Mouse (Mus musculus) lung, postnatal 10 days (tissue): ENCODE measurements at regions not wholly inside any gene's neighbourhood (a gene's known extent, or its start where the extent isn't known, plus 50 kb on each side); places are given as distances from the start of the nearest gene placed in this dataset.
"Not testable (repeated sequence)": the region's sequence is repeated elsewhere in the genome, so short reads cannot be mapped to it uniquely, and the experiment has no call there.

ENCODE experiments used
- DNase-seq: peaks from one replicate; pipeline ENCODE4 v3.0.0; 2021

- no peak for DNase-seq
Observed at GRCm38 (mm10) chr16:20854696-20855213, 120.4 kb upstream of the Thpo start.

GRCm38 (mm10) chr16:20838151-20838550 lies 103.8 kb upstream of the Thpo start:
- DNase-seq: no peak

- DNase-seq: no peak
Observed at GRCm38 (mm10) chr16:20836866-20837265, 102.6 kb upstream of the Thpo start.

- not testable (repeated sequence) for DNase-seq
Observed at GRCm38 (mm10) chr16:20833838-20834237, 99.5 kb upstream of the Thpo start.

- DNase-seq: no peak
Observed at GRCm38 (mm10) chr16:20833301-20833700, 99.0 kb upstream of the Thpo start.

- DNase-seq: no peak
Observed at GRCm38 (mm10) chr16:20829732-20830435, 95.6 kb upstream of the Thpo start.

GRCm38 (mm10) chr16:20828996-20829731 lies 94.9 kb upstream of the Thpo start:
- no peak for DNase-seq

- no peak for DNase-seq
Observed at GRCm38 (mm10) chr16:20824226-20824625, 89.9 kb upstream of the Thpo start.

- DNase-seq: no peak
Observed at GRCm38 (mm10) chr16:20820939-20821338, 86.6 kb upstream of the Thpo start.

- DNase-seq: no peak
Observed at GRCm38 (mm10) chr16:20819568-20819967, 85.3 kb upstream of the Thpo start.

GRCm38 (mm10) chr16:20818711-20819189 lies 84.4 kb upstream of the Thpo start:
- DNase-seq: no peak

GRCm38 (mm10) chr16:20814976-20815375 lies 80.7 kb upstream of the Thpo start:
- no peak for DNase-seq

- no peak for DNase-seq
Observed at GRCm38 (mm10) chr16:20814240-20814639, 79.9 kb upstream of the Thpo start.

- not testable (repeated sequence) for DNase-seq
Observed at GRCm38 (mm10) chr16:20812025-20812424, 77.7 kb upstream of the Thpo start.

GRCm38 (mm10) chr16:20810322-20810721 lies 76.0 kb upstream of the Thpo start:
- no peak for DNase-seq

- no peak for DNase-seq
Observed at GRCm38 (mm10) chr16:20808263-20808662, 74.0 kb upstream of the Thpo start.

GRCm38 (mm10) chr16:20806739-20807138 lies 72.4 kb upstream of the Thpo start:
- no peak for DNase-seq

GRCm38 (mm10) chr16:20805793-20806192 lies 71.5 kb upstream of the Thpo start:
- no peak for DNase-seq

GRCm38 (mm10) chr16:20805086-20805485 lies 70.8 kb upstream of the Thpo start:
- DNase-seq: no peak

GRCm38 (mm10) chr16:20804601-20805017 lies 70.3 kb upstream of the Thpo start:
- DNase-seq: peak; percentile 91

GRCm38 (mm10) chr16:20803278-20803930 lies 69.1 kb upstream of the Thpo start:
- DNase-seq: peak; percentile 71

- no peak for DNase-seq
Observed at GRCm38 (mm10) chr16:20802724-20803123, 68.4 kb upstream of the Thpo start.

GRCm38 (mm10) chr16:20800038-20800437 lies 65.7 kb upstream of the Thpo start:
- no peak for DNase-seq
